In the genomic region with DNA sequence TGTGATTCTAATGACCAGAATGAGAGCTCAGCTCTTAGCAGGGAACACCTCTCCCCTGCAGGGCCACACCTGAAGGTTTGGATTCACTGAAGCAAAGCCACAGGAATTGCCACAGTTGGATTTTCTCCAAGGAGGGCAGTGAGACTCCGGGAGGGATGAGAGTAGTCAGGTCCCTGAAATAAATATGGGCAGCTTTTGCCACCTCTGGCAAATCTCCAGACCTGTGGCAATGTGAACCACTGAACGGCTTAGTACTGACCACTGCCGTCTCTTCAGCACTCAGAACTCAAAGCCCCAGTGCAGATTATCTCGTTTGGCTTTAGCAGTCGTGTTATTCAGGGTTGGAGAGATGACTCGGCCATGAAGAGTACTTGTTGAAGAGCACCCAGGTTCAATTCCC, we compare ENCODE assay signal across 15 mouse cellular contexts.
DNase-seq lines count a peak whose midpoint lies in the region; ATAC-seq and TF ChIP-seq lines count a peak whose summit lies in the region.
"Had no signal": no experiment of that assay in that cellular context is flagged by ENCODE, and none has a peak within 500 bp of the region (broad histone marks: within the 10 kb centered on the region; RNA-seq: fewer than 3 reads in every experiment).

No protein-coding gene starts in this region.

- 76% methylated on average over 6 of the region's 6 CpGs for WGBS in kidney, embryonic 15.5 days
- 62% methylated on average over 6 of the region's 6 CpGs for WGBS in liver, embryonic 14.5 days (ENCODE audit: insufficient replicate concordance)

- H3K4me1 ChIP-seq in kidney, embryonic 15.5 days: no peaks in the 10 kb centered on the region
- peaks cover 48 to 58% of the 10 kb centered on the region in 2 experiments for H3K4me1 ChIP-seq in liver, embryonic 14.5 days (replicated peaks; ENCODE audit: control insufficient read depth in 2 of 2, insufficient read depth in 2 of 2, low read length in 1 of 2)

- H3K4me2 ChIP-seq in kidney, embryonic 15.5 days: no peak overlapping the region
- H3K4me2 ChIP-seq in liver, embryonic 14.5 days (ENCODE audit: low read depth): peak overlapping the region; percentile 65
- H3K4me2 ChIP-seq: forebrain, embryonic 12.5 days; limb, embryonic 13.5 days; neural tube, embryonic 13.5 days had no signal

- H3K9ac ChIP-seq in kidney, embryonic 15.5 days: no peak overlapping the region
- H3K9ac ChIP-seq in liver, embryonic 14.5 days (replicated peaks): no peak overlapping the region
- H3K9ac ChIP-seq: forebrain, embryonic 12.5 days; limb, embryonic 13.5 days; neural tube, embryonic 13.5 days had no signal

- DNase-seq in cerebellum, postnatal 36 days: peak; percentile 24
- no peak for DNase-seq in cerebellum, postnatal 4 days (ENCODE audit: low spot score in 2 of 2)
- peak; percentile 35 for DNase-seq in kidney, adult 11 months
- peak; percentile 21 for DNase-seq in kidney, adult 9 months
- DNase-seq in liver, embryonic 14.5 days (ENCODE audit: low read depth in 3 of 3, low spot score in 3 of 3): no peak
- no peak for DNase-seq in left cerebral cortex, adult 8-10 months (ENCODE audit: low spot score in 2 of 2)
- no peak for DNase-seq in lung, postnatal 36 days
- DNase-seq: adrenal gland, adult 2 months; lung, postnatal 10 days had no signal

- H3K27ac ChIP-seq in kidney, embryonic 15.5 days: no peak overlapping the region
- peak overlapping the region; percentile 69 for H3K27ac ChIP-seq in liver, embryonic 14.5 days
- H3K27ac ChIP-seq: forebrain, embryonic 12.5 days; limb, embryonic 13.5 days; neural tube, embryonic 13.5 days had no signal

- no peak for TF ChIP-seq EP300 in liver, embryonic 14.5 days (IDR thresholded peaks at IDR 0.05; ENCODE audit: low read depth)

- no peak overlapping the region for H3K4me3 ChIP-seq in kidney, embryonic 15.5 days (replicated peaks)
- no peak overlapping the region; a peak in 1 of 4 replicates for H3K4me3 ChIP-seq in liver, embryonic 14.5 days (ENCODE audit: insufficient read depth in 1 of 2, low read depth in 2 of 2, low read length in 2 of 2)
- H3K4me3 ChIP-seq: forebrain, embryonic 12.5 days; limb, embryonic 13.5 days; neural tube, embryonic 13.5 days had no signal

- no peaks in the 10 kb centered on the region for H3K36me3 ChIP-seq in kidney, embryonic 15.5 days
- H3K36me3 ChIP-seq in liver, embryonic 14.5 days (replicated peaks; ENCODE audit: control insufficient read depth, insufficient read depth, low read depth): no peaks in the 10 kb centered on the region
- H3K36me3 ChIP-seq: forebrain, embryonic 12.5 days; G1E; limb, embryonic 13.5 days; neural tube, embryonic 13.5 days had no signal

- no peak for ATAC-seq in kidney, embryonic 15.5 days (replicated peaks; ENCODE audit: low FRiP score)
- no peak for ATAC-seq in liver, embryonic 14.5 days (ENCODE audit: insufficient read depth)
- ATAC-seq: inflammation-experienced regulatory T-cells, adult 6 months had no signal

- TF ChIP-seq CTCF in liver, embryonic 14.5 days (IDR thresholded peaks at IDR 0.05; ENCODE audit: low read depth): no peak

- no peaks in the 10 kb centered on the region for H3K9me3 ChIP-seq in kidney, embryonic 15.5 days (replicated peaks)
- H3K9me3 ChIP-seq in liver, embryonic 14.5 days (ENCODE audit: control insufficient read depth, low read length): no peaks in the 10 kb centered on the region
- H3K9me3 ChIP-seq: forebrain, embryonic 12.5 days; G1E; limb, embryonic 13.5 days; neural tube, embryonic 13.5 days had no signal

- no peaks in the 10 kb centered on the region for H3K27me3 ChIP-seq in kidney, embryonic 15.5 days
- H3K27me3 ChIP-seq in liver, embryonic 14.5 days (ENCODE audit: control insufficient read depth, insufficient read depth, low read length): no peaks in the 10 kb centered on the region
- H3K27me3 ChIP-seq: forebrain, embryonic 12.5 days; limb, embryonic 13.5 days; neural tube, embryonic 13.5 days had no signal

Comparison
In these comparisons a context has a peak if more than half of its experiments do, and no peak if none do; other contexts are left out.
1. DNase-seq: peak in cerebellum, postnatal 36 days (2 of 2), kidney, adult 11 months (single experiment) and kidney, adult 9 months (single experiment); none in cerebellum, postnatal 4 days (0 of 2), liver, embryonic 14.5 days (0 of 3), left cerebral cortex, adult 8-10 months (0 of 2) and lung, postnatal 36 days (single experiment).